Mouse (Mus musculus) cortical plate, adult 2 months (tissue): ENCODE data around the gene Coq10a.
"Not testable (repeated sequence)": the region's sequence is repeated elsewhere in the genome, so short reads cannot be mapped to it uniquely, and the experiment has no call there.

Experiments
- CTCF ChIP-seq: fragments of 200-500 bp; IDR thresholded peaks from 2 replicates; pipeline ENCODE4 v1.5.1; 2011; ENCODE audit warnings: mild to moderate bottlenecking, control low read depth, low read length; ENCODE audit not compliant: insufficient read depth; ENCODE audit errors: extremely low read depth
- POLR2A ChIP-seq: fragments of 200-500 bp; IDR thresholded peaks from 2 replicates; pipeline ENCODE4 v1.6.1; 2011; ENCODE audit warnings: mild to moderate bottlenecking, low read length, control low read depth; ENCODE audit not compliant: insufficient read depth; ENCODE audit errors: extremely low read depth

DNA sequence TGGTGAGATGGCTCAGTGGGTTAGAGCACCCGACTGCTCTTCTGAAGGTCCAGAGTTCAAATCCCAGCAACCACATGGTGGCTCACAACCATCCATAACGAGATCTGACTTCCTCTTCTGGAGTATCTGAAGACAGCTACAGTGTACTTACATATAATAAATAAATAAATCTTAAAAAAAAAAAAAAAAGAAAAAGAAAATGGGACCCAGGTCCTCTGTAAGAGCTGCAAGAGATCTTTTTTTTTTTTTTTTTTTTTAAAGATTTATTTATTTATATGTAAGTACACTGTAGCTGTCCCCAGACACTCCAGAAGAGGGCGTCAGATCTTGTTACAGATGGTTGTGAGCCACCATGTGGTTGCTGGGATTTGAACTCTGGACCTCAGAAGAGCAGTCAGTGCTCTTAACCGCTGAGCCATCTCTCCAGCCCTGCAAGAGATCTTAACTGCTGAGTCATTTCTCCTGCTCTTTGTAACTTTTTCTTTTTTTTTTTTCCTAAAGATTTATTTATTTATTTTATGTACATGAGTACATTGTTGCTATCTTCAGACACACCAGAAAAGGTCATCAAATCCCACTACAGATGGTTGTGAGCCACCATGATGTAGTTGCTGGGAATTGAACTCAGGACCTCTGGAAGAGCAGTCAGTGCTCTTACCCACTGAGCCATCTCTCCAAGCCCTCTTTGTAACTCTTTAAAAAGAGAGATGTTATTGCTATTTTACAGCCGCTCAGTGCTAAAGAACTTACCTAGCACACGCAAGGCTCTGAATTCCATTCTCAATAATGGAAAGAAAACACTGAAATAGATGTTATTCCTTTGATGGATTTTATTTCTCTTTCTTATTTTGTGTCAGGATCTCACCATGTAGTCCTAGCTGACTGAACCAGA, 36.2 kb downstream of the Coq10a start:
- TF ChIP-seq CTCF, POLR2A: not testable (repeated sequence)
